Mouse (Mus musculus) forebrain, embryonic 11.5 days (tissue): ENCODE measurements around the gene Kit. TPM values are rescaled to one million over a fixed set of nuclear protein-coding genes. Genes with fewer than 3 reads are reported as not detected.

Experiments used
- ATAC-seq: fragments of 200-750 bp; cut with Nextera tagmentation; replicated peaks from 2 replicates; pipeline ENCODE4 v1.8.0; 2017; ENCODE audit warnings: moderate TSS enrichment; ENCODE audit not compliant: low FRiP score
- DNase-seq: peaks from one replicate; pipeline ENCODE4 v3.0.0-alpha.2; 2017; ENCODE audit warnings: low spot score
- H3K27ac ChIP-seq: fragments of 300-500 bp; sonication (generic); 2 replicates; pipeline ENCODE4 v1.5.1; 2014; ENCODE audit warnings: low read depth, low read length
- H3K27me3 ChIP-seq: fragments of 300-500 bp; sonication (generic); 2 replicates; pipeline ENCODE4 v1.6.1; 2014; ENCODE audit warnings: mild to moderate bottlenecking, low read length, mixed read lengths; ENCODE audit not compliant: control insufficient read depth, insufficient read depth
- H3K36me3 ChIP-seq: fragments of 300-500 bp; sonication (generic); 2 replicates; pipeline ENCODE4 v1.6.1; 2014; ENCODE audit warnings: mild to moderate bottlenecking, low read length, moderate library complexity, mixed read lengths; ENCODE audit not compliant: control insufficient read depth, insufficient read depth
- H3K4me1 ChIP-seq: fragments of 300-500 bp; sonication (generic); replicated peaks from 2 replicates; pipeline ENCODE4 v1.6.1; 2014; ENCODE audit warnings: low read length, mixed read lengths; ENCODE audit not compliant: control insufficient read depth, insufficient read depth
- H3K4me2 ChIP-seq: fragments of 300-500 bp; sonication (generic); 2 replicates; pipeline ENCODE4 v1.6.1; 2014; ENCODE audit warnings: low read depth, mild to moderate bottlenecking, low read length, moderate library complexity, mixed read lengths; ENCODE audit not compliant: severe bottlenecking
- H3K4me3 ChIP-seq: fragments of 300-500 bp; sonication (generic); 2 replicates; pipeline ENCODE4 v1.5.1; 2014; ENCODE audit warnings: low read depth, low read length
- H3K9ac ChIP-seq: fragments of 300-500 bp; sonication (generic); 2 replicates; pipeline ENCODE4 v1.6.1; 2014; ENCODE audit warnings: low read length
- H3K9me3 ChIP-seq: fragments of 300-500 bp; sonication (generic); 2 replicates; pipeline ENCODE4 v1.6.1; 2016; ENCODE audit warnings: low read length, mixed read lengths; ENCODE audit not compliant: control insufficient read depth
- WGBS: fragments of 180-500 bp; shearing (Covaris S2); extraction: QIAGEN DNeasy Blood & Tissue Kit; methylation state at CpG from one replicate; pipeline ENCODE4 v1.1.7; 2014; 5-methylcytosine and 5-hydroxymethylcytosine counted together
- polyA plus RNA-seq: library from polyadenylated mRNA; unstranded; fragments of >200 nt; fragmentation: Nextera tagmentation; extraction: Ambion mirVana; gene quantifications from 2 replicates; pipeline ENCODE4 v1.2.1, GENCODE M21; 2014

Kit gene
- polyA plus RNA-seq, 1 experiment from 2014 or later: 22.9 TPM

GRCm38 (mm10) chr5:75662466-75662865, 87.8 kb downstream of the Kit start:
- WGBS: 76% methylated on average over 12 of the region's 12 CpGs
- H3K27ac ChIP-seq: no peak overlapping the region

DNA sequence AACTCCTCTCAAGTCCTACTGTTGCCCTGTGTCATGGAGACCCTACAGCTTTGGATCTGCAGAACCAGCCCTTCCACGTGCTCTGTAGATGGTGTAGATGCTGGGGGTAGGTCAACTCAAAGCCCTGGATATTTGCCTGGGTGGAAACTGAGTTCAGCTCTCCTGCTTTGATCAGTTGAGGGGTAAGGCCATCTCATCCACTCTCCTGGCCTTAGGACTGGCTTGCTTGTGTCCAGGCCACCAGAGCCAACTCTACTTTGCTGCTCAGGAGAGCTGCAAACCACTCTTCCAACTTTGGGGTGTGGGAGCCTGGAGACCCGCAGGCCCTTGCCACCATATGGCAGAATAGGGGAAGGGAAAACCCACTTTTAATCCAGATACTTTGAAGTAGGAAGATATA, 89.1 kb downstream of the Kit start:
- H3K9ac ChIP-seq: no peak overlapping the region
- no peaks in the 10 kb centered on the region for H3K27me3 ChIP-seq
- H3K36me3 ChIP-seq: no peaks in the 10 kb centered on the region
- H3K9me3 ChIP-seq: no peaks in the 10 kb centered on the region
- no peak for ATAC-seq
- WGBS: 90% methylated on average over 2 of the region's 2 CpGs
- no peaks in the 10 kb centered on the region for H3K4me1 ChIP-seq
- no peak overlapping the region for H3K4me2 ChIP-seq
- DNase-seq: no peak
- no peak overlapping the region for H3K27ac ChIP-seq
- H3K4me3 ChIP-seq: no peak overlapping the region

More at GRCm38 (mm10) chr5:75662466-75662865, 87.8 kb downstream of the Kit start:
- H3K27me3 ChIP-seq: no peaks in the 10 kb centered on the region
- no peaks in the 10 kb centered on the region for H3K9me3 ChIP-seq
- no peak overlapping the region for H3K4me2 ChIP-seq
- no peaks in the 10 kb centered on the region for H3K4me1 ChIP-seq
- no peak overlapping the region for H3K4me3 ChIP-seq
- ATAC-seq: no peak
- no peak overlapping the region for H3K9ac ChIP-seq
- no peak for DNase-seq
- no peaks in the 10 kb centered on the region for H3K36me3 ChIP-seq

GRCm38 (mm10) chr5:75667083-75667482, 92.4 kb downstream of the Kit start:
- H3K27me3 ChIP-seq: no peaks in the 10 kb centered on the region
- WGBS: 72% methylated on average over 3 of the region's 3 CpGs
- DNase-seq (no peak), ATAC-seq (no peak)
- H3K27ac ChIP-seq: no peak overlapping the region
- no peaks in the 10 kb centered on the region for H3K36me3 ChIP-seq
- H3K4me3 ChIP-seq: no peak overlapping the region
- no peaks in the 10 kb centered on the region for H3K4me1 ChIP-seq
- H3K9ac ChIP-seq: no peak overlapping the region
- no peaks in the 10 kb centered on the region for H3K9me3 ChIP-seq
- H3K4me2 ChIP-seq: no peak overlapping the region

- no peaks in the 10 kb centered on the region for H3K9me3 ChIP-seq
Observed at GRCm38 (mm10) chr5:75671136-75671788, 96.5 kb downstream of the Kit start.

GRCm38 (mm10) chr5:75676024-75676423, 101.3 kb downstream of the Kit start:
- H3K9me3 ChIP-seq: no peaks in the 10 kb centered on the region
- no peaks in the 10 kb centered on the region for H3K36me3 ChIP-seq
- H3K9ac ChIP-seq: no peak overlapping the region
- H3K27me3 ChIP-seq: no peaks in the 10 kb centered on the region
- no peak overlapping the region for H3K27ac ChIP-seq
- DNase-seq: no peak
- H3K4me3 ChIP-seq: no peak overlapping the region
- H3K4me2 ChIP-seq: no peak overlapping the region
- no peaks in the 10 kb centered on the region for H3K4me1 ChIP-seq
- ATAC-seq: no peak
- WGBS: 78% methylated on average over 3 of the region's 3 CpGs

More at GRCm38 (mm10) chr5:75671136-75671788, 96.5 kb downstream of the Kit start:
- Histone ChIP-seq H3K36me3 (no peaks in the 10 kb centered on the region), H3K4me2 (no peak overlapping the region), H3K9ac (no peak overlapping the region), H3K4me1 (no peaks in the 10 kb centered on the region), H3K27ac (no peak overlapping the region), H3K4me3 (no peak overlapping the region), H3K27me3 (no peaks in the 10 kb centered on the region)
- DNase-seq (no peak), ATAC-seq (no peak)
- WGBS: 88% methylated on average over 5 of the region's 5 CpGs

DNA sequence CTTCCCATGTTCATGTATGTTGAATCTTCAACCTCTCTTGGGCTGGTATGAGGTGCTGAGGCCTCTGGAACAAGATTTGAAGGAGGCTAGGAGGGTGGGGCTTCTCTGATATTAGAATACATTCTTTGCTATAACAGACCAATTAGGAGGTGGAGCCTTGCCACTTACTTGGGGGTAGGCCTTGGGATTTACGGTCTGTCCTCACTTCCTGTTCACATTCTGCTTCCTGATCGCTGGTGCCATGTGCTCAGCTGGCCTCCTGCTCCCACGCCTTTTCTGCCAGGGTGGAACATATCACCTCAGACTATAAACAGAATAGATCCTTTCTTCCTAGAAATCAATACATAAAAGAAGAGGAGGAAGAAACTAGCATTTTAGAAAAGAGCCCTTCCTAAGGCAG, 105.2 kb downstream of the Kit start:
- H3K27me3 ChIP-seq: no peaks in the 10 kb centered on the region
- no peak for ATAC-seq
- no peaks in the 10 kb centered on the region for H3K36me3 ChIP-seq
- no peaks in the 10 kb centered on the region for H3K9me3 ChIP-seq
- no peak overlapping the region for H3K27ac ChIP-seq
- no peak overlapping the region for H3K4me3 ChIP-seq
- no peak overlapping the region for H3K9ac ChIP-seq
- H3K4me1 ChIP-seq: no peaks in the 10 kb centered on the region
- WGBS: 78% methylated on average over 3 of the region's 3 CpGs
- no peak overlapping the region for H3K4me2 ChIP-seq
- no peak for DNase-seq

- WGBS: 87% methylated on average over 12 of the region's 12 CpGs
- no peaks in the 10 kb centered on the region for H3K9me3 ChIP-seq
Observed at GRCm38 (mm10) chr5:75695162-75695809, 120.6 kb downstream of the Kit start.

GRCm38 (mm10) chr5:75696960-75697359, 122.2 kb downstream of the Kit start:
- Histone ChIP-seq H3K4me1 (no peaks in the 10 kb centered on the region), H3K4me2 (no peak overlapping the region), H3K27me3 (no peaks in the 10 kb centered on the region), H3K4me3 (no peak overlapping the region), H3K36me3 (no peaks in the 10 kb centered on the region), H3K9ac (no peak overlapping the region), H3K27ac (no peak overlapping the region), H3K9me3 (no peaks in the 10 kb centered on the region)
- 58% methylated on average over 5 of the region's 5 CpGs for WGBS
- DNase-seq (no peak), ATAC-seq (no peak)

More at GRCm38 (mm10) chr5:75695162-75695809, 120.6 kb downstream of the Kit start:
- DNase-seq (no peak), ATAC-seq (no peak)
- no peak overlapping the region for H3K9ac ChIP-seq
- no peaks in the 10 kb centered on the region for H3K4me1 ChIP-seq
- H3K4me3 ChIP-seq: no peak overlapping the region
- H3K27me3 ChIP-seq: no peaks in the 10 kb centered on the region
- no peak overlapping the region for H3K4me2 ChIP-seq
- no peak overlapping the region for H3K27ac ChIP-seq
- no peaks in the 10 kb centered on the region for H3K36me3 ChIP-seq

- H3K4me3 ChIP-seq: no peak overlapping the region
- H3K4me1 ChIP-seq: no peaks in the 10 kb centered on the region
- H3K36me3 ChIP-seq: no peaks in the 10 kb centered on the region
- H3K27me3 ChIP-seq: no peaks in the 10 kb centered on the region
- H3K4me2 ChIP-seq: no peak overlapping the region
- 91% methylated on average over 8 of the region's 8 CpGs for WGBS
- no peak overlapping the region for H3K9ac ChIP-seq
- no peak overlapping the region for H3K27ac ChIP-seq
- ATAC-seq (no peak), DNase-seq (no peak)
- no peaks in the 10 kb centered on the region; the same call in none of the 2 replicates for H3K9me3 ChIP-seq
Observed at GRCm38 (mm10) chr5:75698556-75698955, 123.8 kb downstream of the Kit start.
